Mouse (Mus musculus) kidney, embryonic 16.5 days (tissue): ENCODE data around the gene Duox1. TPM values are rescaled to one million over a fixed set of nuclear protein-coding genes. Genes with fewer than 3 reads are reported as not detected.
A peak's percentile ranks its signal among the peaks of the same experiment; 100 is the strongest.

Source experiments
- ATAC-seq: fragments of 200-750 bp; cut with Nextera tagmentation; 2 replicates; pipeline ENCODE4 v1.8.0; 2017; ENCODE audit warnings: moderate TSS enrichment; ENCODE audit not compliant: low FRiP score, low TSS enrichment
- H3K27ac ChIP-seq: fragments of 300-500 bp; sonication (generic); 2 replicates; pipeline ENCODE4 v1.5.1; 2014; ENCODE audit warnings: low read length
- H3K27me3 ChIP-seq: fragments of 300-500 bp; sonication (generic); 2 replicates; pipeline ENCODE4 v1.6.1; 2014; ENCODE audit warnings: low read length, control low read depth, mixed read lengths; ENCODE audit not compliant: insufficient read depth
- H3K36me3 ChIP-seq: fragments of 300-500 bp; sonication (generic); 2 replicates; pipeline ENCODE4 v1.6.1; 2014; ENCODE audit warnings: low read length, control low read depth, mixed read lengths; ENCODE audit not compliant: insufficient read depth
- H3K4me1 ChIP-seq: fragments of 300-500 bp; sonication (generic); 2 replicates; pipeline ENCODE4 v1.6.1; 2014; ENCODE audit warnings: low read length, control low read depth, mixed read lengths; ENCODE audit not compliant: insufficient read depth
- H3K4me2 ChIP-seq: fragments of 300-500 bp; sonication (generic); replicated peaks from 2 replicates; pipeline ENCODE4 v1.6.1; 2014; ENCODE audit warnings: low read depth, low read length
- H3K4me3 ChIP-seq: fragments of 300-500 bp; sonication (generic); 2 replicates; pipeline ENCODE4 v1.5.1; 2014; ENCODE audit warnings: mild to moderate bottlenecking, low read length
- H3K9ac ChIP-seq: fragments of 300-500 bp; sonication (generic); replicated peaks from 2 replicates; pipeline ENCODE4 v1.6.1; 2014; ENCODE audit warnings: low read length
- H3K9me3 ChIP-seq: fragments of 300-500 bp; sonication (generic); 2 replicates; pipeline ENCODE4 v1.6.1; 2016; ENCODE audit warnings: low read length, control low read depth
- WGBS: fragments of 180-500 bp; shearing (Covaris S2); extraction: QIAGEN DNeasy Blood & Tissue Kit; methylation state at CpG from one replicate; pipeline ENCODE4 v1.1.7; 2014; 5-methylcytosine and 5-hydroxymethylcytosine counted together
- polyA plus RNA-seq: library from polyadenylated mRNA; unstranded; fragments of >200 nt; fragmentation: Nextera tagmentation; extraction: Ambion mirVana; gene quantifications from 2 replicates; pipeline ENCODE4 v1.2.1, GENCODE M21; 2015

Gene Duox1
- polyA plus RNA-seq, 1 experiment from 2014 or later: 0.05 TPM

DNA sequence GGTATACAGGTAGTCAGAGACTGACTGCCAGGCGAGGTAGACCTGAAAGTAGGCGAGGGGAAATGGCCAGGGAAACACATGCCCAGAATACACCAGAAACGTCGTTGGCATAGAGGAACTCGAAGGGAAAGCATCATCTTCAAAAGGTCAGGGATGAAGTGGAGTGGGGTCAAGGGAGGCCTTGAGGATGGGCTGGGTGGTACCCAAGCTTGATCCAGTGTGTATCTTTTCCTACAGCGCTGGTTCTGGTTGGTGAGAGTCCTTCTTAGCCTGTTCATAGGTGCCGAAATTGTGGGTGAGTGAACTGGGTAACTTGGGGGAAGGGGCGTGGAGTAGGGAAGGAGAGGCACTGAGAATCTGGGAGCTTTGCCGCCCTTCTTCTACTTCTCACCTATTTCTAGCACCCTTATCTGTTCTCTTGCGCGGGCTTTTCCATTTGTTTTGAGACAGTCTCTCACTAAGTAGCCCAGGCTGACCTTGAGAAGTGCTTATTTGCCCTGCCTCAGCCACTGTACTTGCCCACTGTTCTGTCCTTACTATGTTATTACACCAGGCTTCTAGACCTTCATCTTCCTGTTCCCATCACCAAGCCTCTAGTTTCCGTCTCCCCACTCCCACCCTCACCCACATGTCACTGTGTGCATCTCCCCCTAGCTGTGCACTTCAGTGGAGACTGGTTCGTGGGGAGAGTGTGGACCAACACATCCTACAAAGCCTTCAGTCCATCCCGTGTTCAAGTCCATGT is 15.4 kb upstream of the Duox1 start:
- ATAC-seq: no peak
- WGBS: 8% methylated on average over 14 of the region's 14 CpGs
- H3K9ac ChIP-seq: no peak overlapping the region
- H3K27ac ChIP-seq: no peak overlapping the region
- no peaks in the 10 kb centered on the region for H3K9me3 ChIP-seq
- H3K4me2 ChIP-seq: no peak overlapping the region
- peaks cover 28% of the 10 kb centered on the region for H3K4me1 ChIP-seq
- H3K36me3 ChIP-seq: no peaks in the 10 kb centered on the region
- no peak overlapping the region for H3K4me3 ChIP-seq
- peaks cover 87% of the 10 kb centered on the region for H3K27me3 ChIP-seq

DNA sequence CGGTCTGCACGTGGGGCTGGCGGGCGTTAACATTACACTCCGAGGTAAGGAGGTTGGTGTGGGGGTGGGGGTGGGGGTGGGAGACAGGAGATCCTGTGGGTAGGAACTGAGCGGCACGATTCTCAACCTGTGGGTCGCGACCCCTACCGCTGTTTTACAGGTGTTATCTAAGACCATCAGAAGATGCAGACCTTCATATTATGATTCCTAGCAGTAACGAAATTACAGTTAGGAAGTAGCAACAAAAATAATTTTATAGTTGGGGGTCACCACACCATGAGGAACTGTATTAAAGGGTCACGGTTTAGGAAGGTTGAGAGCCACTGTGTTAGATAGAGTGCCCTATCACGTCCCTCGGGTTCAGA is 14.8 kb upstream of the Duox1 start:
- H3K9ac ChIP-seq: no peak overlapping the region
- 0 out of 2 replicates have a peak overlapping the region, but pooled peaks have one; percentile 43 for H3K4me3 ChIP-seq
- H3K27me3 ChIP-seq: peaks cover 87% of the 10 kb centered on the region
- no peaks in the 10 kb centered on the region for H3K9me3 ChIP-seq
- no peak overlapping the region for H3K27ac ChIP-seq
- 5% methylated on average over 14 of the region's 14 CpGs for WGBS
- no peaks in the 10 kb centered on the region for H3K36me3 ChIP-seq
- no peak for ATAC-seq
- H3K4me2 ChIP-seq: peak overlapping the region; percentile 56
- H3K4me1 ChIP-seq: peaks cover 28% of the 10 kb centered on the region

DNA sequence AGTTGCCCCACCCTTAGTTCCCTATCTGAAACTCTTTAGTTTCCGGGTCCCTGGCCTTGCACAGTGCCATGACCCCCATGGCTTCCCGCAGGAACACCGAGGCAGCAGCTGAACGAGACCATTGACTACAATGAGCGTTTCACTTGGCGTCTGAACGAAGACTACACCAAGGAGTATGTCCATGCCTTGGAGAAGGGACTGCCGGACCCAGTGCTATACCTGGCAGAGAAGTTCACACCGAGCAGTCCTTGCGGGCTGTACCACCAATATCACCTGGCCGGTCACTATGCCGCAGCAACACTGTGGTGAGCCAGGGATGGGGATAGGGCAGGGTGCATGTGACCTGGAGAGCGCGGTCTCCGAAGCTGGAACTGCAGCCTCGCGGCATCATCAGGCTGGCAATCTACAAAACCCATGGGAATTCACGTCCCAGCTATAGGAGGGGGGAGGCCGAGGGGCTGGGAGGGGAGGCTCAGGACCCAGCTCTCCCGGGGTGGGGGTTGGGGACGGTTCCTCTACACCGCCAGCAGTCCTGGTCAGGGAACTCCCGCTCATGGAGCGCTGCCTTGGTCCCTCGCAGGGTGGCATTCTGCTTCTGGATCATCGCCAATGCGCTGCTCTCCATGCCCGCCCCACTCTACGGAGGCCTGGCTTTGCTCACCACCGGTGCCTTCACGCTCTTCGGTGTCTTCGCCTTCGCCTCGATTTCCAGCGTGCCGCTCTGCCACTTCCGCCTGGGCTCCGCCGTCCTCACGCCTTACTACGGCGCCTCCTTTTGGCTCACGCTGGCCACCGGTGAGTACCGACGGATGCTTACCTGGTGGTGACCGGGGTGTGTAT is 14.2 kb upstream of the Duox1 start:
- no peaks in the 10 kb centered on the region for H3K9me3 ChIP-seq
- H3K27ac ChIP-seq: no peak overlapping the region
- H3K27me3 ChIP-seq: peaks cover 86% of the 10 kb centered on the region
- H3K36me3 ChIP-seq: no peaks in the 10 kb centered on the region
- peak overlapping the region; percentile 43 for H3K4me3 ChIP-seq
- peak; percentile 10; the same call in 1 of the 2 replicates for ATAC-seq
- peak overlapping the region; percentile 56 for H3K4me2 ChIP-seq
- WGBS: 1% methylated on average over 45 of the region's 48 CpGs
- H3K4me1 ChIP-seq: peaks cover 28% of the 10 kb centered on the region
- peak overlapping the region; percentile 18; the same call in 1 of the 2 replicates for H3K9ac ChIP-seq

DNA sequence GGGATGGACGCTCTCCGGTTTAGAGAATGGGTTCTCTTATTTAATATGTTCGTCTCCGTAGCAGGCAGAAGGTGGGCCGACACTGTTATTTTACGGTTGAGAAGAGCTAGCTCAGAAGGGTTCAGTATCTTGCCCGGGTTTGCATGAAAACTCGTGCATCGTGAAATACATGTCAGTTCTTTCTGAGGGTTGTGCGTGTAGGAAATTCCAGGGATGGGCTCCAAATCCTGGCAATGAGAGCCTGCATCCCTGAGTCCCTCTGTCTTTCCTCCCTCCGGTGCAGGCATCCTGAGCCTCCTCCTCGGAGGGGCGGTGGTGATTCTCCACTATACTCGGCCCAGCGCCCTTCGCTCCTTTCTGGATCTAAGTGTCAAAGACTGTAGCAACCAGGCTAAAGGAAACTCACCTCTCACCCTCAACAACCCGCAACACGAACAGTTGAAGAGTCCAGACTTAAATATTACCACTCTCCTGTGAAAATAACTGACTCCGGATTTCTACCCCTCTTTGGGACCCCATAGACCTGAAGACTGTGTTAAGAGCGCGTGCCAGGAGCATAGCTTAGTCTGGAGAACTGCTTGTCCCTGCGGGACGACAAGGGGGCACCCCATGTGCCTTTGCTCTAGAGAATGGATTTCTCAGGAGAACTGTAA is 13.4 kb upstream of the Duox1 start:
- no peak overlapping the region for H3K9ac ChIP-seq
- no peak overlapping the region for H3K27ac ChIP-seq
- no peaks in the 10 kb centered on the region for H3K9me3 ChIP-seq
- ATAC-seq: no peak
- 7% methylated on average over 23 of the region's 23 CpGs for WGBS
- H3K4me1 ChIP-seq: peaks cover 24% of the 10 kb centered on the region
- no peaks in the 10 kb centered on the region for H3K36me3 ChIP-seq
- H3K4me3 ChIP-seq: peak overlapping the region; percentile 43
- peak overlapping the region; percentile 56 for H3K4me2 ChIP-seq
- H3K27me3 ChIP-seq: peaks cover 85% of the 10 kb centered on the region

DNA sequence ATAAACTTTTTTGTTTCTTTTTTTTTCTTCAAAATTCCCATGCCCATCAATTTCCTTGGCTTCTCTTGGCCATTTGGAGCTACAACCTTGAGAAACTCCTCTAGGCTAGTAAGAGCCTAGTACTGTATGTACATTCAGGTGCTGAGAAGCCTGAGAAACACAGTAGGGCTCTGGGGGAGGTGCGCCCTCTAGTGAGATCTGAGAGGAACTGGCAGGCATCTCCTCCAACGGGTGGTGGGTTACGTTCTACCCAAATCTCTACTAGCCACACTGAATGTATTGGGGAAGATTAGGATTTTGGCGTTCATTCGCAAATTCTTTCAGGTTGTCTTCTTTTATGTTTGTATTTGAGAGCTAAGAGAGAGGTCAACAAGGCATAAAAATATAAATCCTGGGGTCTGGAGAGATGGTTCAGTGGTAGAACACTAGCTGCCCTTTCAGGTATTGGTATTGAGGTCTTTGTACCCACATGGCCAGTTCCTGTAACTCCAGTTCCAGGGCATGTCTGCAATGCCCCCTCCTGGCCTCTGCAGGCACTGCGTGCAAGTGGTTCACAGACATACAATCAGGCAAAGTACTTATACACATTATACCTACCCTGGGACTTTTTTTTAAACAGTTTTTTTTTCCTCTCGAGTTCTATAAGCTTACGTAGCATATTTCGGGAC is 12.8 kb upstream of the Duox1 start:
- Histone ChIP-seq H3K4me1 (peaks cover 19% of the 10 kb centered on the region), H3K36me3 (no peaks in the 10 kb centered on the region), H3K9me3 (no peaks in the 10 kb centered on the region), H3K27me3 (peaks cover 85% of the 10 kb centered on the region), H3K27ac (no peak overlapping the region), H3K9ac (no peak overlapping the region), H3K4me2 (no peak overlapping the region), H3K4me3 (no peak overlapping the region)
- peak; percentile 49; the same call in 1 of the 2 replicates for ATAC-seq
- 12% methylated on average over 9 of the region's 9 CpGs for WGBS

DNA sequence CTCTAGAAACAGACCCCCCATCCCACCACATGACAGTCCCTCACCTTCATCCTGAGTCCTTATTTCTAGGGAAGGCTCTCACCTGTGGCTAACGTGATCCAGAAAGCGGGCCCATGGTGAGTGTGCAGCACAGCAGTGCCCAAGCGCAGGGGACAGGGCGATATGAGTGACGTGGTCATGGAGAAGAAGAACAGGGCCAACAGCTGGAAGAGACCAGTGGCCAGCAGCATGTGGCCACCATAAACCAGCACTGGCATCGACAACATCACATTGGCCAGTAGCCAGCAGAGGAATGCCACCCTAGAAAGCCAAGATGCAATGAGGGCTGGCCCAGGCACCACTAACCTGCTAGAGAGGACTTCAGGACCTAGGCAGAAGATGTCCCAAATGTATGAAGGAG is 10.9 kb upstream of the Duox1 start:
- whole genome bisulfite sequencing: 90% methylated on average over 6 of the region's 6 CpGs
- no peak overlapping the region for H3K27ac ChIP-seq
- peaks cover 10% of the 10 kb centered on the region for H3K4me1 ChIP-seq
- H3K4me3 ChIP-seq: no peak overlapping the region
- no peaks in the 10 kb centered on the region for H3K9me3 ChIP-seq
- no peaks in the 10 kb centered on the region for H3K36me3 ChIP-seq
- no peak for ATAC-seq
- no peak overlapping the region for H3K9ac ChIP-seq
- H3K27me3 ChIP-seq: peaks cover 80% of the 10 kb centered on the region
- H3K4me2 ChIP-seq: no peak overlapping the region

DNA sequence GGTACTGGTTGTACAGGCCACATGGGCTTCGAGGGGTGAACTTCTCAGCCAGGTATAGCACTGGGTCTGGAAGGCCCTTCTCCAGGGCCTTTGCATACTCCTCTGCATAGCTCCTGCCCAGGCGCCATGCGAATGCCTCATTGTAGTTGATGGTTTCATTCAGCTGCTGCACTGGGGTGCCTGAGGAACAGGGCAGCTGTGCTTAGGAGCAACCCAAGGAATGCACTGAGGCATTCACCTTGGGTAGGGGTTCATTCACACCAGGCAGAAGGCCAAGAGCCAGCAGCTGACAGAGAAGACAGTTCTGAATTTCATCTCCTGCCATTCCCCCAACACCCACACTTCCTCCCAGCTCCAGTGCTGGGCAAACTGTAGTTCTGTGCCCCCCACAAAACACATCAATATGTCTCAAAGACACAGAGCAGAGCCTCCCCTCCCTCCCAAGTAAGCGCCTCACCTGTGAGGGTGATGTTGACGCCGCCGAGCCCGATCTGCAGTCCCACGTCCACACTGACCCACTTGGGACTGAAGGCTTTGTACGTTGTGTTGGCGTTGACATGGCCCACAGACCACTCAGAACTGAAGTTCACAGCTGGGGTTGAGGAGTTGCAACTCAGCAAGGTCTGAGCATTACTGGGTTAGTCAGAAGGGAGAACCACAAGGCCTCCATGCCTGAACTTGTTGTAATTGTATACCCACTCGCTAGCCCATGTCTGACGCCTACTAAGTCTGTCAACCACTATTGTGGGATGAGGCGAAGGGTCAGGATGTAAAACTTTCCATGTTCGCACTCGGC is 10.2 kb upstream of the Duox1 start:
- Histone ChIP-seq H3K9me3 (no peaks in the 10 kb centered on the region), H3K4me1 (peaks cover 10% of the 10 kb centered on the region), H3K4me2 (no peak overlapping the region), H3K27me3 (peaks cover 76% of the 10 kb centered on the region), H3K27ac (no peak overlapping the region), H3K36me3 (no peaks in the 10 kb centered on the region), H3K4me3 (no peak overlapping the region), H3K9ac (no peak overlapping the region)
- no peak for ATAC-seq
- 80% methylated on average over 16 of the region's 16 CpGs for whole genome bisulfite sequencing

DNA sequence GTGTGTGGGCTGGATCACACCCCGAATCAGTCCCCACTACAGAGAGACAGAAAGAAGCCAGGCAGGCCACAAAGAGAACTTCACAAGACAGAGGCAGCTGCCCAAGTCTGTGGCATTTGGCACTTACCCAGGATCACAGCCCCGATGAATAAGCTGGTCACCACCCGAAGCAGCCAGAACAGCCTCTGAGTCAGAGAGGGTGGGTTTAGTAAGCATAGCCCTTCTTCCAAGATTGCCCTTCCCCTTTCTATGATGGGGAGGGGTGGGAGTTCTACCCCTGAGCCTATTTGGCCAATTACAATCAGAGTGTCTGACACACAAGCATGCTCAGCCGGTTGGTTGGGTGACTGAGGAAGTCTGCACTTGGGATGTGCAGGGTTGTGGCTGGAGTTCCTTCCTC is 9.3 kb upstream of the Duox1 start:
- Histone ChIP-seq H3K9ac (no peak overlapping the region), H3K27ac (no peak overlapping the region), H3K4me2 (no peak overlapping the region), H3K4me1 (peaks cover 6% of the 10 kb centered on the region; the same call in 1 of the 2 replicates), H3K4me3 (no peak overlapping the region), H3K36me3 (no peaks in the 10 kb centered on the region), H3K9me3 (no peaks in the 10 kb centered on the region), H3K27me3 (peaks cover 76% of the 10 kb centered on the region)
- no peak for ATAC-seq
- 48% methylated on average over 4 of the region's 4 CpGs for WGBS

DNA sequence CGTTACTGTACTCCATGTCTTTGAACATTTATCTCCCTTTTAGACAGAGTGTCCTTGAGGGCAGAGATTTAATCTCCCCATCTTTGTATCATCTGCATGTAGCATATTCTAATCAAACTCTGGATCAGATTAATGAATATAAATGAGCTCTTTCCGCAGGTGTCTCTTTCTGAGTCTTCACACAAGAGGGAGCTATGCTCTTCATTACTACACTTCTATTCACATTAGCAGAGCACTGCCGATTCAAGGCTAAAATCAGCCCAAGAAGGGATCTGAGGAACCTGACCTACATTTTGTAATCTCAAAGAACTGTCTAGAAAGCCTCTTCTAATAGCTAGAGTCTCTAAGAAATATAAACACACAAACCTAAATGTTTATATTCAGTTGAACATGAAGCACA is 5.8 kb upstream of the Duox1 start:
- Histone ChIP-seq H3K27ac (no peak overlapping the region), H3K9me3 (no peaks in the 10 kb centered on the region), H3K9ac (no peak overlapping the region), H3K4me3 (no peak overlapping the region), H3K4me2 (no peak overlapping the region), H3K36me3 (no peaks in the 10 kb centered on the region), H3K4me1 (peaks cover 7% of the 10 kb centered on the region), H3K27me3 (peaks cover 78% of the 10 kb centered on the region)
- 39% methylated on average over 3 of the region's 3 CpGs for WGBS
- ATAC-seq: no peak
